In genomic region chr9:67565801-67566258, GRCm38 (mm10) we compare ENCODE assay signal across 10 mouse cellular contexts. TPM values are rescaled to one million over a fixed set of nuclear protein-coding genes. Genes with fewer than 3 reads are reported as not detected.
DNase-seq lines count a peak whose midpoint lies in the region; ATAC-seq lines count a peak whose summit lies in the region.
"Had no signal": no experiment of that assay in that cellular context is flagged by ENCODE, and none has a peak within 500 bp of the region (broad histone marks: within the 10 kb centered on the region; RNA-seq: fewer than 3 reads in every experiment).

No protein-coding gene starts in this region.

- H3K9me3 ChIP-seq in limb, embryonic 13.5 days = no peaks in the 10 kb centered on the region

- no peaks in the 10 kb centered on the region for H3K27me3 ChIP-seq in limb, embryonic 13.5 days

- H3K27ac ChIP-seq in limb, embryonic 13.5 days = no peak overlapping the region

- WGBS in limb, embryonic 13.5 days = 66% methylated on average over 6 of the region's 6 CpGs

- H3K4me2 ChIP-seq in limb, embryonic 13.5 days (replicated peaks) = no peak overlapping the region
- H3K4me2 ChIP-seq: midbrain, embryonic 11.5 days had no signal

- H3K36me3 ChIP-seq in limb, embryonic 13.5 days = no peaks in the 10 kb centered on the region

- ATAC-seq in limb, embryonic 13.5 days (ENCODE audit: low FRiP score, low read depth) = peak; percentile 67

- DNase-seq in 3T3-L1 (ENCODE audit: low read depth, low spot score) = peak; percentile 98
- DNase-seq in Muller cell, postnatal 12 days (ENCODE audit: inconsistent ontology term) = peak; percentile 91
- DNase-seq in gastrocnemius, postnatal 25 days = peak; percentile 68
- no peak for DNase-seq in embryo, embryonic 11 days
- DNase-seq in cerebellum, adult 11 months = no peak
- no peak for DNase-seq in left cerebral cortex, postnatal 25 days (ENCODE audit: low spot score in 2 of 2)
- no peak for DNase-seq in frontal cortex, postnatal 25 days (ENCODE audit: low spot score in 2 of 2)
- DNase-seq: layer of hippocampus, adult 9-11 months had no signal

- H3K4me3 ChIP-seq in limb, embryonic 13.5 days = no peak overlapping the region

- intact Hi-C loops in left cerebral cortex, postnatal 25 days (cut with DNase I) = no loop called here

- H3K9ac ChIP-seq in limb, embryonic 13.5 days = no peak overlapping the region

- peaks cover 13% of the 10 kb centered on the region for H3K4me1 ChIP-seq in limb, embryonic 13.5 days

RNA-seq across cellular contexts. Expression of gene Tln2, which starts 6.3 kb away (rescaled TPM):
- total RNA-seq in gastrocnemius, postnatal 25 days (2021) = 100 to 1,000 TPM in 1 of 2 experiments, 10 to 100 TPM in 1; 77.1 to 100 TPM
- polyA plus RNA-seq in limb, embryonic 13.5 days (2015; fragmentation: Nextera tagmentation; extraction: Ambion mirVana) = 44.5 and 47.6 TPM in 2 replicates
- total RNA-seq in left cerebral cortex, postnatal 25 days (2021) = 100 to 1,000 TPM; 105 to 106 TPM

Comparison
In these comparisons a context has a peak if more than half of its experiments do, and no peak if none do; other contexts are left out.
1. DNase-seq: peak in 3T3-L1 (single experiment), Muller cell, postnatal 12 days (single experiment) and gastrocnemius, postnatal 25 days (single experiment); none in embryo, embryonic 11 days (single experiment), cerebellum, adult 11 months (single experiment), left cerebral cortex, postnatal 25 days (0 of 2) and frontal cortex, postnatal 25 days (0 of 2).